Mouse (Mus musculus): ENCODE results near the gene Copb2. TPM values are rescaled to one million over a fixed set of nuclear protein-coding genes. Genes with fewer than 3 reads are reported as not detected.

Gene Copb2
- polyA plus RNA-seq, 2 experiments from 2014 or later: 85.2 to 91.7 TPM

Other genes starting within 250 kb of the Copb2 start
- gene Rbp1, start 140.8 kb upstream of the Copb2 start, polyA plus RNA-seq (2017; shearing (Covaris generic)): under 1 TPM in 1 of 2 experiments, not detected in 1; 0.33 TPM
- gene Rbp2, start 77.6 kb upstream of the Copb2 start, polyA plus RNA-seq (2017; shearing (Covaris generic)): not detected
- 10 to 100 TPM; 18.6 to 21.4 TPM for gene Mrps22, start 37.9 kb downstream of the Copb2 start, polyA plus RNA-seq (2017; shearing (Covaris generic))

All from activated CD4-positive, CD25-positive, alpha-beta regulatory T cell, adult 4 months (primary cell).